Mouse (Mus musculus): Measurements from ENCODE around the gene Rnf39. TPM values are rescaled to one million over a fixed set of nuclear protein-coding genes. Genes with fewer than 3 reads are reported as not detected.

Gene Rnf39
- not detected for total RNA-seq (2023)

DNA sequence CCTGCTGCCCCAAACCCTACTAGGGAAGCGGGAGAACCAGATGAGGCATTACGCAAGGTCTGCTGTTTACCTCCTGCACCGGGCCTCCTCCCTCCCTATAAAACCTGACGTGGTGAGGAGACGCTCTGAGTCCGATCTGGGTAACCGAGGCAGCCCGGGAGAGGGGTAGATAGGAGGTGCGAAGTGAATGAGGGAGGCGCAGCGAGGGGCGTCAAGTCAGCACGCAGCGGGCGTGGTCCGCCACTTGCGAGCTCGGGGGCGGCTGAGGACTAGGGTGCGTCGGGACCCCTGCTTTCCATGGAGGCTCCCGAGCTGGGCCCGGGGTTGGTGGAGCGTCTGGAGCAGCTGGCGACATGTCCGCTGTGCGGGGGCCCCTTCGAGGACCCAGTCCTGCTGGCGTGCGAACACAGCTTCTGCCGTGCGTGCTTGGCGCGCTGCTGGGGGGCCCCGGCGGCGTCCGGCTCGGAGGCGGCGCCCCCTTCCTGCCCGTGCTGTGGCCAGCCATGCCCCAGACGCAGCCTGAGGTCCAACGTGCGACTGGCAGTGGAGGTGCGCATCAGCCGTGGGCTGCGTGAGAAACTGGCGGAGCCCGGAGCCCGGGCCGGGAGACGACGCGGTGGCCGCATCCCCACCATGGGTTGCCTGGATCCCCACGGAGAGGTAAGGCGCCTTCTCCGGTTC, at the start of gene Rnf39:
Gene Rnf39, plus strand, starts transcription at position 128 of the 681 bp plus-strand sequence.

DNA sequence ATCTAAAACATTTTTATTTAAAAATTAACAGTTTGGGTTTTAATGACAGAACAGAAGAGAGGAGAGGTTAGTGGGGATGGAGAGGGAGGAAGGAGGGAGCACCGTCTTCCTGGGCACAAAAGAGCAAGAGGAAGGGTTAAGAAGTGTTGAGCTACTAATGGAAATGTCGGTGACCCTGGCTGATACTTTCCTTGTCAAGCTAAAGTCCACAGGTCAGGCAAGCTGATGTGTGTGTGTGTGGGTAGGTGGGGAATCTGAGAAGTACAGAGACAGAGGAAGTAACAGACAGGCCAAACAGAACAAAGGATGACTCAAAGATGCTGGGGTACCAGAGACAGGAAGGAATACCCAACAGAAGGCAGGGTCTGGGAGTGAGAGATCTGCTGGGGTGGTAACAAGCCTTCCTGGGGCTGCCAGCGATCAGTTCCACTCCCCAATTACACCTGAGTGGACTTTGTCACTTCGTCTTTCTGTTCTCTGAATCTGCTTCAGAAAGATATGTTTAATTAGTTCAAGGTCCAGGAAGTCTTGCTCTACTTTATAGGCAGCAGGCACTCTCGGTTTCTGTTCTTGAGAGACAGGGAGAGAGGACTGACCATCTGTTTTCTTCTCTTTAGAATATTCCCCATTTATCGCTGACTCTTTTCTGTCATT, 45.0 kb upstream of the Rnf39 start, which contains the start of gene Trim31:
Gene Trim31, plus strand, starts transcription at position 567 of the 654 bp plus-strand sequence.

DNA sequence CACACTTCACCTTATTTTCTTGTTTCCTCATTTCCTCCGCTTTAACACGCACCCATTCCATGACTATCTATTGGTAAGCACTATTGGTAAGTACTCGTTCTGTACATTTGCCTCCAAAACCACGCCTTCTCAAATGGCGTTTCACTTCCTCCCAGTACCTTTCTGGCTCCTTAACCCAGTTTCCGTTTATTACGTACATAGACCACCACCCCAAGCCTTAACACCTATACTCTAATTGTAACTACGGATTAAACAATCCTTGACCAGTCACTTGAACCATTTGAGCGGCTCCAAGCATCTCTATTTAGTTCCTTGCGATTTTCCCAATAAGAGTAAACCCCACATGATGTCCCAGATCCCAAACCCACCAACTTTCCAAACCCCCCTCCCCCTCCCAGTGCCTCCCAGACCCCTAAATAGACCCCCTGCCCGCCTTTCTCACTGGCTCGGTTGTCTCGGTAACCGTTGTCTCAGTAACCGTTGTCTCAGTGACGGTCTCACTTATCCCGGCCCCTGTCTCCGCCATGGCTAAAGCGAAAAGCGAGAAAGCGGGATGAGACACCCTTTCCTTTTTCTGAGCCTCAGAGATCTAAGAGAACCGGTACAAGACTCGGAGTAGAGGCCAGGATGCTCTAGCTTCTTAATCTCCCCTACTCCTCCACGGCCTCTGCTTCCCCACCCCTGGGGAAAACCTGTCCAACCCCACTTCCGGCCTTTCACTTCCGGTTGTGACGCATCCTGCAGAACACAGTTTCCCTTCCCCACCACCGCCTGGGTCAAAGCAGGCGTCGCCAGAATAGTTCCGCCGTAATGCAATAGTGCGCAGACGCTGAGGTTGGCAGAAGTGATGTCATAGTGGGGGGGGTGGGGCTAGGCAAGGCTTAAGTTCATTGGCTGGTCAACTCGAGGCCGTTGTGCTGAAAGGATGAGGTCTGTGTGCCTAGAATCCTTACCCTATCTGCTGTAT, 8.5 kb downstream of the Rnf39 start, which contains the start of gene Ppp1r11:
Gene Ppp1r11, minus strand, starts transcription at position 761 of the 967 bp plus-strand sequence.

DNA sequence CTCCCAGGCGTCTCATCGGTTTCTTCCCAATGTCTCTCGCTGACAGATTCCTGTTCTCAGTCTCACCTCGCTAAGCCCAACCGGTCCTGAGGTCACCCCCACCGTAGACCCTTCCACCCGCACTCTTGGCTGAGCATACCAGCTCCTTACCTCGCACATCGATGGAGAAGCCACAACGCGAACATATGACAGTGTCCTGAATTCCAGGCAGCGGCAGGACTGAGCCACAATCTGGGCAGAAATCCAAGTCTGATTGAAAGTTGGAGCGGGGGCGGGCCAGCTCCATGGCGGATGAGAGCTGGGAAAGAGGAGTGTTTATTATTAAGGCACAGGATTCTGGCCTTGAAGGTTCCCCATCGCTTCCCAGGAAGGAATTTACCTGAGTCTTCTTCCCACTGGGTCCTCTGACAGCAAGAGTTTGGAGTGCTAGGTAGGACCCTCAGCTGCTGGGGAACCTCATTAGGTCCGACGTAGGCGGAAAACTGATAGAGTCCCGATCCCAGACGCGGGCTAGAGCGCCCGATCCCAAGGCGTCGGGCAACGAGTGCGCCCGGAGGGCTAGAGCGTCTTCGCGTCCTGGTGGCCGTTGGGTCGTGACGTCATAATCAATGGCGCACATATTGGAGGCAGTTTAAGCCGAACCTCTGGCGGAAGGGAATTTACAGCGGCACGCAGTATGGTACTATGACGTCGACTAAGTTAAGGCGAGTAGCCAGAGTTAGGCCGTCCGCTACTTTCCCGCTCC, 15.5 kb downstream of the Rnf39 start, which contains the start of the genes Znrd1 and Znrd1as:
Gene Znrd1, minus strand, starts transcription at position 561 of the 745 bp plus-strand sequence.
Gene Znrd1as, plus strand, starts transcription at position 594 of the 745 bp plus-strand sequence.

DNA sequence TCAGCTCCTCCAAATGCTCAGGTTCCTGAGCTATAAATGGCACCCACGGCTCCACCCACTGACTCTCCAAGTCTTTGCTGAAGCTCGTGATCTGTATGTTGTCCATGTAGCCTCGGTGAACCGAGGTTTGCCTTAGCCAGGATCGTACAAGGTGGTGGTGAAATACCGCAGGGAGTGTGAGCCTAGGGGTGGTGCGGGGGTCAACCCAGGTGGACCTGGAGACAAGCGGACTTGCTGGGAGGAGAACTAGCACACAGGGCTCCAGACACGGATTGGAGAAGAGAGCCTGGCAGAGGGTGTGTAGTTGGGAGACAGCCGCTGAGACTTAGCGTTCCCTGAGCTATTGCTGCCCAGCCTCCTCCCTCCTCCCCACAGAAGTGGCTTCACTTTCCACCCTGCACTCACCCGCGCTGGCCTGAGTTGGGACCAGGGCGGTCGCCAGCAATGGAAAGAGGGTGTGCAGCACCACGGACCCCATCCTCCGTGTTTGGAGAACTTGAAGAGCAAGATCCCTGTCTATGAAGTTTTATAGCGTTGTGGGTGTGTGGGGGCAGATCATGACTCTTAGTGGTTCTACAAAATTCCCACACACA, 38.6 kb downstream of the Rnf39 start, which contains the start of gene 2410137M14Rik:
Gene 2410137M14Rik, minus strand, starts transcription at position 17 of the 593 bp plus-strand sequence.

DNA sequence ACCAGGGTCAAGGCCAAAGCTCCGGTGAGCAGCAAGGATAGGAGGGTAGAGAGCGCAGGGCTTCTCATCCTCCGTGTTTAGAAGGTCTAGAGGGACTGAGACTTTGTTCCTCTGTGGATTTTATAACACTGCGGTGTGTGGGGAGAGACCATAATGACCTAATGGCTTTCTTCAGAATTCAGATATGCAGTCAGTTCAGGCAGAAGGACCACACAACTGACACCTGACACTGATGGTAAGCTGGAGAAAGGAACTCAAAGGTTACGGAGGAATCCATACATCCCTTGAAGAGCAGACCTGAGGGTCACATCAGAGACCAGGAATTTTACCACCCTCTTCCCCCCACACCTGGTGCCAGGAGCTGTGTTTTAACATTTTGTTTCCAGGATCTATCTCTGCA, 46.7 kb downstream of the Rnf39 start, which contains the start of gene H2-M5:
Gene H2-M5, minus strand, starts transcription at position 101 of the 400 bp plus-strand sequence.

Other genes starting within 250 kb of the Rnf39 start
- gene H2-M10.5, start 170.0 kb upstream of the Rnf39 start, total RNA-seq (2023): not detected
- gene H2-M10.6, start 130.7 kb upstream of the Rnf39 start, total RNA-seq (2023): not detected
- 10 to 100 TPM; 24.9 to 33.9 TPM for gene Trim26, start 105.8 kb upstream of the Rnf39 start, total RNA-seq (2023)
- not detected for gene Trim15, start 75.7 kb upstream of the Rnf39 start, total RNA-seq (2023)
- 10 to 100 TPM in 1 of 2 experiments, 1 to 10 TPM in 1; 6.7 to 11.4 TPM for gene Trim10, start 73.3 kb upstream of the Rnf39 start, total RNA-seq (2023)
- gene Trim40, start 52.8 kb upstream of the Rnf39 start, total RNA-seq (2023): not detected
- not detected for gene Trim31, start 44.8 kb upstream of the Rnf39 start, total RNA-seq (2023)
- gene Ppp1r11, start 8.8 kb downstream of the Rnf39 start, total RNA-seq (2023): 10 to 100 TPM; 36.4 to 42.1 TPM
- gene Znrd1, start 15.6 kb downstream of the Rnf39 start, total RNA-seq (2023): 10 to 100 TPM; 29.7 to 30.7 TPM
- gene Znrd1as, start 15.7 kb downstream of the Rnf39 start, total RNA-seq (2023): 1 to 10 TPM; 1.6 to 1.9 TPM
- gene 2410137M14Rik, start 38.3 kb downstream of the Rnf39 start, total RNA-seq (2023): not detected
- gene H2-M5, start 46.6 kb downstream of the Rnf39 start, total RNA-seq (2023): not detected
- gene Zfp57, start 58.2 kb downstream of the Rnf39 start, total RNA-seq (2023): under 1 TPM in 1 of 2 experiments, not detected in 1; 0.24 TPM
- not detected for gene Mog, start 80.5 kb downstream of the Rnf39 start, total RNA-seq (2023)
- 10 to 100 TPM; 87.9 to 96.0 TPM for gene Gabbr1, start 103.0 kb downstream of the Rnf39 start, total RNA-seq (2023)
- under 1 TPM in 1 of 2 experiments, not detected in 1; 0.24 TPM for gene Olfr90, start 145.6 kb downstream of the Rnf39 start, total RNA-seq (2023)
- gene Olfr91, start 155.4 kb downstream of the Rnf39 start, total RNA-seq (2023): not detected
- gene Olfr92, start 177.2 kb downstream of the Rnf39 start, total RNA-seq (2023): not detected
- not detected for gene Olfr93, start 218.6 kb downstream of the Rnf39 start, total RNA-seq (2023)

Measured in neutrophil, adult 83 days (primary cell).